Mouse (Mus musculus) heart, postnatal 0 days (tissue): ENCODE measurements around the gene Mfap3. TPM values are rescaled to one million over a fixed set of nuclear protein-coding genes. Genes with fewer than 3 reads are reported as not detected.

Source experiments
- ATAC-seq: fragments of 200-750 bp; cut with Nextera tagmentation; 2 replicates; pipeline ENCODE4 v1.8.0; 2017; ENCODE audit warnings: low read depth, moderate number of reproducible peaks, moderate library complexity; ENCODE audit not compliant: insufficient read depth
- DNase-seq: peaks from one replicate; pipeline ENCODE4 v3.0.0-alpha.2; 2016; ENCODE audit warnings: low spot score
- H3K27ac ChIP-seq: fragments of 300-500 bp; sonication (generic); 2 replicates; pipeline ENCODE4 v1.5.1; 2014; ENCODE audit warnings: low read depth, mild to moderate bottlenecking
- H3K27me3 ChIP-seq: fragments of 300-500 bp; sonication (generic); 2 replicates; pipeline ENCODE4 v1.6.1; 2014; ENCODE audit warnings: low read length, mixed read lengths; ENCODE audit not compliant: control insufficient read depth, insufficient read depth
- H3K36me3 ChIP-seq: fragments of 300-500 bp; sonication (generic); replicated peaks from 2 replicates; pipeline ENCODE4 v1.6.1; 2014; ENCODE audit warnings: low read length, mixed read lengths; ENCODE audit not compliant: control insufficient read depth, insufficient read depth
- H3K4me1 ChIP-seq: fragments of 300-500 bp; sonication (generic); 2 replicates; pipeline ENCODE4 v1.6.1; 2014; ENCODE audit warnings: antibody characterized with exemption; ENCODE audit not compliant: control insufficient read depth, insufficient read depth
- H3K4me2 ChIP-seq: fragments of 300-500 bp; sonication (generic); 2 replicates; pipeline ENCODE4 v1.6.1; 2014; ENCODE audit warnings: low read depth, mild to moderate bottlenecking, low read length, moderate library complexity
- H3K4me3 ChIP-seq: fragments of 300-500 bp; sonication (generic); 2 replicates; pipeline ENCODE4 v1.5.1; 2014; ENCODE audit warnings: low read depth, low read length
- H3K9ac ChIP-seq: fragments of 300-500 bp; sonication (generic); replicated peaks from 2 replicates; pipeline ENCODE4 v1.6.1; 2014; ENCODE audit warnings: low read depth, low read length, mixed read lengths
- H3K9me3 ChIP-seq: fragments of 300-500 bp; sonication (generic); replicated peaks from 2 replicates; pipeline ENCODE4 v1.6.1; 2016; ENCODE audit warnings: low read length; ENCODE audit not compliant: control insufficient read depth
- CTCF ChIP-seq: IDR thresholded peaks from 2 replicates; pipeline ENCODE4 v1.5.1; 2016; ENCODE audit warnings: antibody characterized with exemption, control low read depth, low read depth
- EP300 ChIP-seq: IDR thresholded peaks from 2 replicates; pipeline ENCODE4 v1.6.1; 2016; ENCODE audit warnings: antibody characterized with exemption, low read depth
- WGBS: fragments of 180-500 bp; shearing (Covaris S2); extraction: QIAGEN DNeasy Blood & Tissue Kit; methylation state at CpG from one replicate; pipeline ENCODE4 v1.1.7; 2014; 5-methylcytosine and 5-hydroxymethylcytosine counted together
- polyA plus RNA-seq: library from polyadenylated mRNA; unstranded; fragments of >200 nt; fragmentation: Nextera tagmentation; extraction: Ambion mirVana; gene quantifications from 2 replicates; pipeline ENCODE4 v1.2.1, GENCODE M21; 2015
- total RNA-seq: library from RNA; depleted of rRNA; stranded (reverse); fragments of >200 nt; gene quantifications from 2 replicates; pipeline ENCODE4 v1.2.3, GENCODE M21; 2014; ENCODE audit warnings: low replicate concordance

Gene Mfap3
- total and polyA plus RNA-seq, 2 experiments from 2014 or later, result 16.3 to 19.5 TPM

DNA sequence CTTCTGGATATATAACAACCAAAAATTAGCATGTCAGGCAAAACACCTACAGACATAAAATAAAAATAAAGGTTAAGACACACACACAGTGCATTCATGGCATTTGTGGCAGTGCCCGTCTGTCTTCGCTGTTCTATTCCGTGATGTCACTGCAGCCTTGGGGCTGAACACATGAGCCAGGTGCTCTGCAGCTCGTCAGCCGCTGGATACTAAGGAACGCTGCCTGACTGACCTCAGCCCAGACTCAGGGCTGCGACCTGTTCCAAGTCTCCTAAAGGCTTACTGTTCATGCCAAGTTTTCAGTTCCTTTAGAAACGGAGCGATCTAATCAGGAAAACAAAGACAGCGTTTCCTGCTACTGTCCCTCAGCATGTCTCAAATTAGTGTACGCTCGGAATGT is 46.1 kb downstream of the Mfap3 start:
- no peak; the same call in 1 of the 2 replicates for ATAC-seq
- TF ChIP-seq EP300, result no peak
- no peak for TF ChIP-seq CTCF
- H3K4me2 ChIP-seq, result peak overlapping the region; percentile 21; the same call in 1 of the 2 replicates

DNA sequence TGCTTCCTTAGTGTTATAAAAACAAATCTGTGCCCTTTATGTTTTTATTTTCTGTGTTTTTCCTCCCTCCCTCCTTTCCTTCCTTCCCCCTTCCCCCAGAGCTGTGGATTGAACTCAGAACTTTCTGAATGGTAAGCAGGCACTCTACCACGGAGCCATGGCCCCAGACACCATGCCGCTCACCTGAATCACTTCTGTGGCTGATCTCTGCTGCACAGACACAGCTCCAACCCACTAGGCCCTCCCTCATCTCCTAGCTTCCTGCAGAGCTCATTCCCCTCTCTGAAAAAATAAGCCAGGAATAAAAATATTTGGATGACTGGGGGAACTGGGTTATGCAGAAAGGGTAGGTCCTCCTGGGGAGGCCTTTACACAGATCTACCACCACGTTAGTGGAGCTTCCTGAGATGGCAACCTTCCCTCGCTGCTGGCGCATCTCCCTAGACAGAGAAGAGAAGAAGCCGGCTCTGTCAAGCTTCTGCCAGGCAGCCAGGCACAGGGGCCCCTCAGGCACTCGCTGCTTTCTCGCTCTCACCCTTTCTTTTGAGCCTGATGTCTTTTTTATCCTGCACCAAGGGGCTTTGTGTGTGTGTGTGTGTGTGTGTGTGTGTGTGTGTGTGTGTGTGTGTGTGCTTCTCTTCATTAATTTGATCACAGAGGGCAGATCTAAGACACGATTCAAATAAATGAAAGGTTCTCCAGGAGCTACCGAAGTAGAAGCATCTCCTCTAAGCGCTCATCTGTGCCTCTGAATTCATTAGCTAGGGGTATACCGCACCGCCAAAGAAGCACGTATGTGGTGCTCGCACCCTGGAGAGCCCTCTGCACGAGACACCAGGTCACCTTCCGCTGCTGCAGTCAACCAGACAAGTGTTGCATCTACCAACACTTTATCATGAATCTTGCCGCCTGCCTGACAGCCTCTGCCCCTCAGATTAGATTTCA is 47.9 kb downstream of the Mfap3 start:
- no peaks in the 10 kb centered on the region for H3K4me1 ChIP-seq
- TF ChIP-seq EP300 (no peak), CTCF (no peak)
- 0 out of 2 replicates have a peak, but pooled peaks cover 3% of the 10 kb centered on the region for H3K9me3 ChIP-seq
- H3K4me3 ChIP-seq, result no peak overlapping the region
- DNase-seq, result no peak
- ATAC-seq, result no peak
- H3K36me3 ChIP-seq, result no peaks in the 10 kb centered on the region
- H3K4me2 ChIP-seq, result no peak overlapping the region
- no peak overlapping the region for H3K9ac ChIP-seq
- no peak overlapping the region for H3K27ac ChIP-seq
- 37% methylated on average over 18 of the region's 18 CpGs for WGBS
- no peaks in the 10 kb centered on the region for H3K27me3 ChIP-seq

More for the DNA sequence above, 46.1 kb downstream of the Mfap3 start:
- no peak for DNase-seq
- Histone ChIP-seq H3K36me3 (no peaks in the 10 kb centered on the region), H3K27me3 (no peaks in the 10 kb centered on the region), H3K4me3 (no peak overlapping the region), H3K27ac (no peak overlapping the region), H3K9ac (no peak overlapping the region), H3K9me3 (0 out of 2 replicates have a peak, but pooled peaks cover 2% of the 10 kb centered on the region), H3K4me1 (no peaks in the 10 kb centered on the region)
- 37% methylated on average over 12 of the region's 12 CpGs for WGBS

DNA sequence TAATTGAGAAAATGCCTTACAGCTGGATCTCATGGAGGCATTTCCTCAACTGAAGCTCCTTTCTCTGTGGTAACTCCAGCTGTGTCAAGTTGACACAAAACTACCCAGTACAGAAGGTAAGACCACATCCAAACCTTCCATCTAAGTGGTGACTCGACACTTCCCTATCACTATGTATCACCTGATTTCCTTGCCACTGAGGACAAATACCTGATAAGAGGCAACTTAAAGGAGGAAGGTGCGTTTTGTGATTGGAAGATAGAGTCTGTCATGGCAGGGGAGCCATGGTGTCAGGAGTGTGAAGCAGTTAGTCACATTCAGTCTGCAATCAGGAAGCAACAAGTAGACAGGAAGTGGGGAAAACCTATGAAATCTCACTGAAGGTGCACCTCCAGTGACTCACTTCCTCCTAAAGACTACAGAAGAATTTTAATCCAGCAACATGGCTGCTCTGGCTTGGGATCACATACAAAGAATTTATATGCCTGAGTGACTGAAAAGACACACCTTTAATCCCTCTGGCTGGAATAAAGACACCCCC is 50.6 kb downstream of the Mfap3 start:
- WGBS, result 76% methylated on average over 2 of the region's 2 CpGs

DNA sequence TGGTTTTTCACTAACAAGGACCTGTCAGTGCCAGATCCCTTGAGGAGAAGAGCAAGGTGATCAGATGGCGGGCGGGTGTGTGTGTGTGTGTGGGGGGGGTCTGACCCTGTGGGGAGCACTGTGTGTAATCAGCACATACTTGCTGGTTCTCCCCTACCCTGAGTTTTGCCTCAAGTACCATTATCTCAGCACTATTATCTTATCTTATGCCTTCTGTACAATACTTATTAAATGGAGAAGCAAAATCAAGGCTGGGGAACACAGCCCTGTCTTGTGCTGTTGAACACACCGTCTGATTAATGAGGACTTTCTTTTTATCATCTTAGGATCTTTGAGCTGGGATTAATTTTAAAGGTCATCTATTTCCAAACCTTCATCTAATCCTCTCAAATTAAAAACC is 52.6 kb downstream of the Mfap3 start:
- no peak for ATAC-seq
- Histone ChIP-seq H3K4me2 (no peak overlapping the region), H3K27ac (no peak overlapping the region), H3K4me1 (no peaks in the 10 kb centered on the region), H3K27me3 (no peaks in the 10 kb centered on the region; the same call in 1 of the 2 replicates), H3K36me3 (no peaks in the 10 kb centered on the region), H3K9me3 (0 out of 2 replicates have a peak, but pooled peaks cover 3% of the 10 kb centered on the region), H3K4me3 (no peak overlapping the region), H3K9ac (no peak overlapping the region)
- no peak for TF ChIP-seq EP300
- WGBS, result 72% methylated on average over 3 of the region's 3 CpGs
- no peak for DNase-seq

More for the DNA sequence above, 50.6 kb downstream of the Mfap3 start:
- no peaks in the 10 kb centered on the region for H3K36me3 ChIP-seq
- TF ChIP-seq CTCF (no peak), EP300 (no peak)
- 0 out of 2 replicates have a peak, but pooled peaks cover 3% of the 10 kb centered on the region for H3K9me3 ChIP-seq
- ATAC-seq, result no peak
- no peak overlapping the region for H3K4me3 ChIP-seq
- no peak overlapping the region for H3K27ac ChIP-seq
- H3K4me2 ChIP-seq, result no peak overlapping the region
- DNase-seq, result no peak
- H3K27me3 ChIP-seq, result no peaks in the 10 kb centered on the region; the same call in 1 of the 2 replicates
- H3K4me1 ChIP-seq, result no peaks in the 10 kb centered on the region
- H3K9ac ChIP-seq, result no peak overlapping the region

DNA sequence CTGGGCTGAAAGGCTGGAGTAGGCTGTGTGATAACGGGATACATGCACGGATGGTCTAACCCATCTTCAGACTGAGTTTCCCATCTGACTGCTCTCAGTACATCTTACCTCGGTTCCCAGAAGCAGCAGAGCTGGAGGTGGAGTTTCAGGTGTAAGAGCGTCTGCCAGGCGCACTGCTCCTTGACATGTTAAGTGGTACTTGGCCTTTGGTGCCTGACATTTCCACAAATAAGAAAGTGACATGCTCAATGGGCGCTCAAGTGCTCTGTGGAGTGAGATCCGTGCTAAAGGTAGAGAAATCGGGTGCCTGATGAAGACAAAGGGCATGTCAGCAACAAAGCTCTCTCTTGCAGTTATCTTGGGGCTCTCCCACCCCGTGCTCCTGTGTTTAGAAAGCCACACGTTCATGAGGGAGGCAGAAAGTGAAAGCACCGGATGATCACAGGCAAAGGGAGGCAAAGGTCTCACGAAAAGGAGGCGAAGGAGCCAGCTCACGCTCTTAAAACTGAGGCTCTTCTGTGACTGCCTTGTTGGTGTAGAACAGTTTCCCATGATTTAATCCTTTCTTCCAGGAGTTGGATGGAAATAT is 55.3 kb downstream of the Mfap3 start:
- 35% methylated on average over 14 of the region's 14 CpGs for WGBS
- TF ChIP-seq CTCF, result no peak
- TF ChIP-seq EP300, result no peak
- DNase-seq, result no peak
- Histone ChIP-seq H3K9ac (no peak overlapping the region), H3K27me3 (no peaks in the 10 kb centered on the region; the same call in 1 of the 2 replicates), H3K36me3 (no peaks in the 10 kb centered on the region), H3K4me3 (no peak overlapping the region), H3K9me3 (0 out of 2 replicates have a peak, but pooled peaks cover 3% of the 10 kb centered on the region), H3K4me1 (no peaks in the 10 kb centered on the region), H3K27ac (no peak overlapping the region), H3K4me2 (peak overlapping the region; percentile 19; the same call in 1 of the 2 replicates)
- ATAC-seq, result no peak
